Mouse (Mus musculus) urinary bladder, adult 2 months (tissue): ENCODE data around the gene Nat8l. TPM values are rescaled to one million over a fixed set of nuclear protein-coding genes. Genes with fewer than 3 reads are reported as not detected.
"Not testable (repeated sequence)": the region's sequence is repeated elsewhere in the genome, so short reads cannot be mapped to it uniquely, and the experiment has no call there.

Experiments used
- DNase-seq: peaks from one replicate; pipeline ENCODE4 v3.0.0; 2022; ENCODE audit warnings: low spot score
- polyA plus RNA-seq: library from polyadenylated mRNA; depleted of rRNA; stranded (reverse); fragments of >200 nt; gene quantifications from 2 replicates; pipeline ENCODE4 v1.2.3, GENCODE M21; 2012; rRNA removed

The Nat8l gene
- 1.2 and 1.5 TPM in 2 replicates for polyA plus RNA-seq

GRCm38 (mm10) chr5:33995843-33996693 lies at the start of gene Nat8l:
Gene Nat8l, plus strand, starts transcription at chr5:33995984.
- DNase-seq: no peak

DNA sequence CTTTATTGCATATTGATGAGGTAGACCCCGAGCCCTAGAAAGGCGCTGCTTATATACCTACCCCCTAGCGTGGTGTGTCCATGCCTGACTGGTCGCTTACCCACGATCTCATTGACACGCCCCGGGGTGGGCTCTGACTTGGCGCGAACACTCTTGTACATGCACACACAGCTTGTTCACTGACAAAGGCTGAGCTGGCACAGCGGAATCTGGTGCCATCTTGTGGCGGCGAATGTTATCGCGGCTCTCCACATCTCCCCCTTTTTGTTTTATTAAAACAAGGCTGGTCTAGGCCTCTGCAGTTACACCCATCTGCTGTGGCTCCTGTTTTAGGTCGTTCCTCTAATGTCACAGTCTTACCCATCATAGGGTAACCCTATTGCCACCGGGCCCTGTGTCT lies 48.7 kb upstream of the Nat8l start:
- DNase-seq: not testable (repeated sequence)

- no peak for DNase-seq
Measured at GRCm38 (mm10) chr5:33948314-33948713, 47.5 kb upstream of the Nat8l start.

GRCm38 (mm10) chr5:33953471-33954185 lies 42.2 kb upstream of the Nat8l start:
- DNase-seq: no peak

- peak; percentile 49 for DNase-seq
Measured at GRCm38 (mm10) chr5:33954354-33954753, 41.4 kb upstream of the Nat8l start.

GRCm38 (mm10) chr5:33955868-33956267 lies 39.9 kb upstream of the Nat8l start:
- no peak for DNase-seq

GRCm38 (mm10) chr5:33959382-33959781 lies 36.4 kb upstream of the Nat8l start:
- DNase-seq: no peak

GRCm38 (mm10) chr5:33974736-33975135 lies 21.0 kb upstream of the Nat8l start:
- DNase-seq: no peak

- no peak for DNase-seq
Measured at GRCm38 (mm10) chr5:33976267-33976666, 19.5 kb upstream of the Nat8l start.

DNA sequence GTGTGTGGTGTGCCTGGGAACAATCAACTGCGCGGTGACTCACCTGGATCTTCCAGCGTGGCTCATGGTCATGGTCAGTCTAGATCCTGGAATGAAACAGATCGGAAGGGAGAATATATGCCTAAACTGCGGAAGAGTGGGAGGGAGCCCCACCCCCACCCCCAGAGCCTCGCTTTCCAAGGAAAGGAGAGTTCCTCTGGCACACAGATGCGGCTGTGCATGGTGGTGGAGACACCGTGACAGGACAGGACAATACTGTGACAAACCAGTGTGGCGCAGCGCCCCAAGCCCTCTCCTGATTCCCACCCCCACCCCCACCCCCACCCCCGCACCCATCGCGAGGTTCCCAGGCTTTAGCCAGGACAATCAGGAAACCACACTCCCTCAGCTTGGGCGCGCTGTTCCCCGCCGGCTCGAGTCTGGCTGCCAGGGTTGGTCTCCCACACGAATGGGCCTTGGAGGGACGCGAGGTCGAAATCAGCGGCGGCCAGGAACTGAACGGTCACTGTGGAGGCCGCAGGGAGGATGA lies 13.0 kb upstream of the Nat8l start:
- no peak for DNase-seq

- peak; percentile 52 for DNase-seq
Measured at GRCm38 (mm10) chr5:33983309-33984121, 12.3 kb upstream of the Nat8l start, which contains the start of gene Gm1673. Gene Gm1673, plus strand, starts transcription at chr5:33983433.

DNA sequence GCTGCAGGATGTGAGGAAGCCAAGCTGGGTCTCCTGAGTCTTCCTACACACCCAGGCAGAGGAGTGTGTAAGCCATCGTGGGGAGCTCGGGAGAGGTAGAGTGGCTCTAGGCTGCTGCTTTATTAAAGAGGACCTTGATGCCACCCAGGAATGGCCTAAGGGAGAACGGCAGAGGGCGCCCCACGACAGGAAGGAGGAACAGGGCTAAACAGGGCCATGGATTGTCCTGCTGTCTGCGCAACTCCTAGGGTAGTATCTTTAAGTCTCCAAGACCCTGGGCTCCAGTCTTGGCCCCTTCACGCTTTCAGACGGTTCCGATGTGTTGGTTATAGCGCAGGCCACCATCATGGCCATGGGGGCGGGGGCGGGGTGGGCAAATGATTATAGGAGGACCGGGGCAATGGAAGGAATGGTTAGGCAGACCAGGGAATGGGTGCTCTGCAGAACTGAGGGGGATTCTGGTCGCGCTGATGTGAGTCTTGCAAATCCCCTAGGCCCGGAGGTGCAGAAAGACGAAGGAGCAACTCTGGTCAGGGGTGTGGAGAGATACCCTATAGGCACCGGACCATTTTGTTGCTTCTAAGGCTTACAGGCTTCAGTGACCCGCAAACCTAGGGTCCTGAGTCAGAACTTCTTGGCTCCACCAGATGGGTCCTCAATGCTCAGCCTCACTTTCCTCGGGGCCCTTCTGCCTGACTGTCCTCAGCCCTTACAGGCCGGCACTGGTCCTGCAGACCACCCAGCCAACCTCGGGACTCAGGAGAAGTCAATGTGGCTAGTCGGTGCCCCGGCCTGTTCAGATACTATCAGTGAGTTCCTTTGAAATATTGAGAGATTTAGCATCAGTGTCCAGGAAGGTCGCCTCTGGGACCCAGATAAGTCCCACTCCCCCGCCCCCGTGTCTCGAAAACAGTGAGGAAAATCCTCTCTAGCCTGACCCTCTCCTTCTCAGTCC lies 836 bp upstream of the Nat8l start:
- no peak for DNase-seq

DNA sequence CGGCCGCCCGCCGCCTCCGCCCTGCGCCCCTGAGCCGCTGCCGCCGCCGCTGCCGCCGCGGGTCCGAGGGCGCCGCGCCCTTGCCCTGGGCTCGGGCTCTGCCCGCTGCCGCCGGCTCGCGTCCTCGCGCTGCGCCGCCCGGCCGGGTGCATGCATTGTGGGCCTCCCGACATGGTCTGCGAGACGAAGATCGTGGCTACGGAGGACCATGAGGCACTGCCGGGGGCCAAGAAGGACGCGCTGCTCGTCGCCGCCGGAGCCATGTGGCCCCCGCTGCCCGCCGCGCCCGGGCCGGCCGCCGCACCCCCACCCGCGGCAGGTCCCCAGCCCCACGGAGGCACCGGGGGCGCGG lies 886 bp downstream of the Nat8l start:
- DNase-seq: no peak

GRCm38 (mm10) chr5:33997051-33997741 lies 1.4 kb downstream of the Nat8l start:
- no peak for DNase-seq

GRCm38 (mm10) chr5:33997829-33998504 lies 2.2 kb downstream of the Nat8l start:
- DNase-seq: no peak

- no peak for DNase-seq
Measured at GRCm38 (mm10) chr5:33998505-33998877, 2.7 kb downstream of the Nat8l start.

GRCm38 (mm10) chr5:33999466-34000090 lies 3.8 kb downstream of the Nat8l start:
- DNase-seq: no peak

GRCm38 (mm10) chr5:34000809-34001208 lies 5.0 kb downstream of the Nat8l start:
- no peak for DNase-seq

GRCm38 (mm10) chr5:34001401-34001800 lies 5.6 kb downstream of the Nat8l start:
- no peak for DNase-seq
